Mouse (Mus musculus) cortical plate, adult 2 months (tissue): ENCODE measurements around the gene Slco3a1.

Experiments
- CTCF ChIP-seq: fragments of 200-500 bp; IDR thresholded peaks from 2 replicates; pipeline ENCODE4 v1.5.1; 2011; ENCODE audit warnings: mild to moderate bottlenecking, control low read depth, low read length; ENCODE audit not compliant: insufficient read depth; ENCODE audit errors: extremely low read depth
- POLR2A ChIP-seq: fragments of 200-500 bp; IDR thresholded peaks from 2 replicates; pipeline ENCODE4 v1.6.1; 2011; ENCODE audit warnings: mild to moderate bottlenecking, low read length, control low read depth; ENCODE audit not compliant: insufficient read depth; ENCODE audit errors: extremely low read depth

DNA sequence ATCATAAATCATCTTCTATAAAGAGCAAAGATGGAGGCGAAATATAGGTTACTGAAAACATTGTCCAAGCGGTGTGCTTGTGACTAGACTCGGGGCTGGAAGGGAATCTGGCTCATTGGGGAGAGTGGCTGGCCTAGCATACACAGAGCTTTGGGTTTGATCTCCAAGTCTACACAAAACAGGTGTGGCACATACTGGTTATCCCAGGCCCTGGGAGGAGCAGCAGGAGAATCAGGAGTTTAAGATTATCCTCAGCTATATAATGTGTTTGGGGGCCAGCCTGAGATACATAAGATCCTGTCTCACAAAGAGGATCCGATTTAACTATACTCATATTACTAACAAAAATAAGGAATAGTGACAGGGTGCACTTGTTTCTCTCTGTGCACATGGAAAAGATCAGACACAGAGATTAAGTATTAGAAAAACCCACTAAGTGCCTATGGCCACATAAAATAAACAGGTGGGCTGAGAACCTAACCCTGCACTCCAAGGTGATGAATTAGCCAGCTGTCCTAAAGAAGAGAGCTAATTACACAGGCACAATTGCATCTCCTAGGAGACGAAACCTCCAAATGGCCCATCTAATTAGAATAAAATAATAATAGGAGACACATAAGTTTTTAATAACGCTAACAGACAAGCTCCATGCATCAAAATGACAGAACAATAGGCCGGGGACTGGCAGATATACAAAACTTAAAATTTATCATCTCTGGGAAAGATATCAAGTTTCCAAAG, 224.3 kb downstream of the Slco3a1 start:
- TF ChIP-seq POLR2A (no peak), CTCF (no peak)
